Mouse (Mus musculus): ENCODE measurements around the gene Krtcap3.
"Not testable (repeated sequence)": the region's sequence is repeated elsewhere in the genome, so short reads cannot be mapped to it uniquely, and the experiment has no call there.

Gene Krtcap3

DNA sequence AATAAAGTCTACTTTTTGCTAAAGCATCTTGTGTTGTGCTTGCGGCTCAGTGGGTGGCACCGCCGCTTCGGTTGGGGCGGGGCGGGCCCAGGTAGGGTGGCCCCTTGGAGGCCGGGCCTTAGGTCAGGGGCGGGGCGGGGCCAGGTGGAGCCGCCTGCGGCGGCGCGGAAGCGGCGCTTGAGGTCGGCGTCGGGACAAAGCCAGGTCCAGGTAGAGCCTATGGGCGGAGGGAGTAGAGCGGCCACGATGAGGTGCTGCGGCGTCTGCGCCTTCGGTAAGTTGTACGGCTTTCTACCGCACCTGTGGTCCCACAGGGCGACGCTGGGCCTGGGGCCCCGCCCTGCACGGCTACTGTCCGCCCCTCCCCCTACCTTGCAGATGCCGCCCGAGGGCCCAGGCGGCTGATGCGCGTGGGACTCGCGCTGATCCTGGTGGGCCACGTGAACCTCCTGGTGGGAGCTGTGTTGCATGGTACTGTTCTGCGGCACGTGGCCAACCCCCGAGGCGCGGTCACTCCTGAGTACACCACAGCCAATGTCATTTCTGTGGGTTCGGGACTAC, at the start of gene Krtcap3:
Gene Krtcap3, plus strand, starts transcription at position 151 of the 561 bp plus-strand sequence.
- DNase-seq, result peak; percentile 43 to 46

DNA sequence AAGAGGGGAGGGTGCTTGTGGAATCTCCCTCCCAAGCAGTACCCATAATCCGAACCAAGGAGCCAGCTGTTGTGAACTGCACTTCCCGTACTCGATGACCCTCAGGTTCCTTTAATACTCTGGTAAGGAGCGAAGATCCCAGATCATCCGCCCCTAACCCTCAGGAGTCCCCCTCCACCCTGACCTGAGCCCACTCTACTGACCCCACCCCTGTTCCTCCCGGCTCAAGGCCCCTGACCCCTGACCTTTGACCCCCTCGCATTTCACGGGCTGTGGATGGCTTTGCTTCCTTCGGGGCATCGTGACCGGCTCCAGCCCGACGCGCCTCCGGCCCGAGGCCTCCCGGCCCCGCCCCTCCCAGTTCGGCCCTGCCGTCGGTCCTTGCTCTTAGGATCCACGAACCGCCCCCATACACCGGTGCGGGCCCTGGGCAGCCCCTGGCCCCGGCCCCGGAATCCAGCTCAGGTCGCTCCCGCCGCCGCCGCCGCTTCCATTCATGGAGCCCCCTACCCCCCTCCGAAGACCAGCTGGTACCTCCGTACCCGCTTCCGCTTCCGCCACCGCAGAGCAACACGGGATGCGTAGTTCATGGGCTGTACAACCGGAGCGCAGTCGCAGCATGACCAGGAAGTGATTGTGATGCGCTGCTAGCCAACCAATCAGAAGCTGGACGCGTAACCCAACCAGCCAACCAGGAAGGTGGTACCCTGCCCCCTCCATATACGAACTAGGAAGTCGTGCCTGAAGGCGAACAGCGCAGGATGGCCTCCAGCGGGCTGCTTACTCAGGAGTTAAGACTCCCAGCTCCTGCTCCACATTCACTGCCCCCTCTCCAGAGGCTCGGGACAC, 49.5 kb upstream of the Krtcap3 start, which contains the start of gene Zfp513:
Gene Zfp513, minus strand, starts transcription at position 562 of the 849 bp plus-strand sequence.
- peak; percentile 95 to 97 for DNase-seq

DNA sequence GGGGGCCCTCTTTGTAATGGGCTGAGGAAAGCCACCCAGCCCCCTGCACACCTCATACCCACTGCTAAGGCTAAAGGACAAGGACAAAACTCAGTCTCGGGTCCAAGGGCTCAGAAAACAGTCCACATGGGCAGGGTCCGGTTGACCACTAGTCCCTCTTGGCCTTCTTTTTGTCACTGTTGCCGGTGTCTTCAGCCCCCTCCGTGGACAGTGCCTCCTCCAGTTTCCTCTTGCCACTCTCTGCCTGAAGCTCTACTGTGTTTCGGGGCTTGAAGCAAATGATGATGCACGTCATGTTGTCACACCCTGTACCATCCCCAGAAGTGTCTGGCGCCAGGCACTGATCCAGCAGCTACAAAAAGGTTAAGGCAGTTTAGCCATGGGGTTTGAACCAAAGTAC, 48.6 kb upstream of the Krtcap3 start:
- DNase-seq, result no peak

DNA sequence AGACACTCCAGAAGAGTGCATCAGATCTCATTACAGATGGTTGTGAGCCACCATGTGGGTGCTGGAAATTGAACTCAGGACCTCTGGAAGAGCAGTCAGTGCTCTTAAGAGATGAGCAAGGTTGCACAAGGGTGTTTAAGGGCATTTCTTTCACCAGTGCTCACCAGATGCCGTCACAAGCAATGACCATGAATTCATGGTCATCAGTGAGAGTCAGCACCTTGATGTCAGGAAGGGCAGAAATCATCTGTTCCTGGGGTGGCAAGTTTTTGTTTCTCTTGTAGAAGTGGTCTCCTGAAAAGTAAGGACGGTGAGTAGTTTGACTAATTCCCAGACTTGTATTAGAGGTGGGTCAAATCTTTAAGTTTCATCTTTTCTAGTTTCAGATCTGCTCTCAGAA, 47.6 kb upstream of the Krtcap3 start:
- no peak for DNase-seq

DNA sequence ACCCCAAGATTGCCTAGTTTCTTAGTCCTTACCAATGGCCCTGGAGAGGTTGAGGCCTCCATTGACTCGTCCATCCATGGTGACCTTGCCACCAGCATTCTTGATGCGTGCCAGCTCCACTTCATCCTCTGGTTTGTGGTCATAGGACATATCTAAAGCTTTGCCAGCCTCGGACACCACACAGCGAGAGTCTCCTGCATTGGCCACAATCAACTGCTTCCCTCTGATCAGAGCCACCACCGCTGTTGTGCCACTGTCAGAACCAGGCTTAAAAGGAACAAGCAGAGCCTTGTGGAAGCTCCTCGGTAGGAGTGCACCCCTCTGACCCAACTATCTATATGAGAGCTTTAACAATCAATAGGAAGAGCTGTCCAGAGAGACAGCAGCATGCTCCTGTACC, 47.1 kb upstream of the Krtcap3 start:
- DNase-seq, result no peak

DNA sequence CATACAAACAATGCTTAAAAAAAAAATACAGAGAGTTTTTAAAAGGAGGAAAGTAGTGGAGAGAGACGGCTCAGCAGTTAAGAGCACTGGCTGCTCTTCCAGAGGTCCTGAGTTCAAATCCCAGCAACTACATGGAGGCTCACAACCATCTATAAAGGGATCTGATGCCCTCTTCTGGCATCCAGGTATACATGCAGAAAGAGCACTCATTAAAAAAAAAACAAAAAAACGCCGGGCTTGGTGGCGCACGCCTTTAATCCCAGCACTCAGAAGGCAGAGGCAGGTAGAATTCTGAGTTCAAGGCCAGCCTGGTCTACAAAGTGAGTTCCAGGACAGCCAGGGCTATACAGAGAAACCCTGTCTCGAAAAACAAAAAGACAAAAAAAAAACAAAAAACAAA, 34.9 kb upstream of the Krtcap3 start:
- DNase-seq, result not testable (repeated sequence)

DNA sequence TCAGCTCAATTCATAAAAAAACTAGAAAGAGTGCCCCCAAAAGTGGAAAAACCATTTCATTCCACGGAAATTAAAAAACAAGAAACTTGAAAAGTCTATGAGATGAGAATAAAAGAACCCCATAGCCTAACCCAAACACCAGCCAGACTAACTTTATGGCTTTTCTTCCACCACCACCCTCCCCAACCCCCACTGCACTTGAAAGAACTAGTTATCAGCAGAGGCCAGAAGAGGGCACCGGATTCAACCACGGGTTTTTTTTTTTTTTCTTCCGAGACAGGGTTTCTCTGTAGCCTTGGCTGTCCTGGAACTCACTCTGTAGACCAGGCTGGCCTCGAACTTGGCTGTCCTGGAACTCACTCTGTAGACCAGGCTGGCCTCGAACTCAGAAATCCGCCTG, 33.2 kb upstream of the Krtcap3 start:
- no peak for DNase-seq

DNA sequence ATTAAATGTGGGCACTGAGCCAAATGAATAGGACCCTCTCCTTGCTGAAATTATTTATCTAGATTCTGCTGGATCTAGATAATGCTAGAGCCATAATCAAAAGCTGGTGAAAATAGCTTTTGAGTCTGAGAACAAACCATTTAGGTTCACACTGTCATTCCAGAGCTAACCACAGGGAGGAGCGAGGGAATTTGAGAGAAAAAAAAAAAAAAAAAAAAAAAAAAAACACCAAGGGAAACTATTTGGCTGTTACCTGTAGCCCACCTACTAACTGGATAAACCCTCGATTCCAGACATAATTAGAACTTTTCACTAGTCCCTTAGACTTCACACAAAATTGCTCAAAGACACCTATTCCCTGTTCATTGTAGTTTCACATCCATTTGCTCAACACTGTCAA, 32.4 kb upstream of the Krtcap3 start:
- peak; percentile 49 to 60 for DNase-seq

DNA sequence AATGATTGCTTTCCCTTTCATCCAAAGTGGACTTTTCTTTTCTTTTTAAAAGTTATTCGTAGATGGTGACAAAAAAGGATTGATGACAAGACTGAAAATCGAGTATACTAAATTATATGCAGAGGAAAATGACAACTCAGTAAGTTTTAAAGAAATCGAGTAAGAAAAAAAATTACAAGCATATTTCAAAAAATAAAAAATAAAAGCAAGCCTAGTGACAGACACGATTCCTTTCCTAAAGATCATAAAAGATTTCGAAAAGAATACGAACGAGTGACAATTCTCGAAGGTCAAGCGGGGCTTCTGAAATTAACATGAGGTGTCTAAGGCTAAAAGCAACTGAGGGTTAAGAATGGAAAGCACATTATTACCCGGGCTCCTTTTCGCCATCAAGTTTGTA, 32.0 kb upstream of the Krtcap3 start:
- no peak for DNase-seq

DNA sequence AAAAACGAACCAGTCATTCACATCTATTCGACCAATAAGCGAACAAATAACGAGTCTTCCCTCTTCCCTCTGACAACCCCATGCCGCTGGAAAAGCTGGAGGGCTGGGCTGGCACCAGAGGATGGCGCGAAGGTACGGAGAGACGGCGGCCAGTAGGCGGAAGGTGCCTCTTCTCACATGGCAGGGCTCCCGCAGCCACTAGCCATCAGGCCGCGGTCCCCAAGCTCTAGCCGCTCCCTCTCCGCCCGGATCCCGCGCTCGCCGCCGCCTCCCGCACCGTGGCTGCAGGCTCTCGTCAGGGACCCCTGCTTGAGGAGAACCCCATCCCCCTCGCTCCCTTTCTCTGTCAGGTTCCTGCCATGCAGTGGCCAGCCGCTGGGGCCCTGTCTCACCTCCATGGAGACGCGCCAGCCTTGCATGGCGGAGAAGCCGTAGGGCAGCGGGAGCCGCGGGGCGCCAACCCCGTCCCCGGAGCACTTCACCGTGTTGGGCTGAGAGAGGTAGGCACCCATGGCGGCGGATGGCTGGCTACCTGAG, 31.5 kb upstream of the Krtcap3 start:
- DNase-seq, result peak; percentile 77 to 81

DNA sequence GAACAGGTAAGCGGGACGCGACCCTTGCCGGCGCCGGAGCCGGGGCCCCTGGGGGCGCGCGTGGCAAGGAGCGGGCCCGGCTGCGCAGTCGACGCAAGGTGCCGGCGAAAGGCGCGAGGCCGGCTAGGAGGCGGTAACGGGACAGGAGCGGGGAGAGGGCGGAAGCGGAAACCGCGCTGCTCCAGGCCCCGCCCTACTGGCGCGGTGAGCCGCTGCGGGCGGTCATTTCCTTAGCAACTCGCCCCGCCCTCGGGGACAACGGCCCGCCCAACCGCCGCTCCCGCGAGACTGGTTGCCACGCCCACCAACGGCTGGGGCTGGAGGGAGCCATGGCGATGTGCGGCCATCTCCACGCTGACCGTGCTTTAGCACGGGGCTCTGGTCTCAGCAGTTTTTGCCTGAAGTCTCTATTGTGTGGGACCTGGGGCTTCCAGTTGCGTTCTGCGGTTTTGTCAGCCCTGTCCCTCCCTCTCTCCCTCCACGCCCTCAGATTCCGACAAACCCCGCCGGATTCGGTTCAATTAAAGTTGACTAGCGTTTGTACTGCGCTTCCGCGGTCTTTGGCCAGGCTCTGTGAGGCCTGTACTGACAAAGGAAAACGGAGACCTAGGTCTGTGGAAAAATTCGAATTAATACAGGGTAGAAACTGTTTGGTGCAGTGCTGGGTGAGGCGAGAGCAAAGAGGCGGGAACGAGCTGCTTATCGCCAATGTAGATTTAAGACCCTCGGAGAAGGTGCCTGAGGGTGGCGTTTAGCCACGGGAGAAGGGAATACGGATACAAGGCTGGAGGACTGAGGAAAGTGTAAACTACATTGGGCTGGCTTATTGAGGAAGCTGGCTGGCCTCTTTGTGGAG, 30.8 kb upstream of the Krtcap3 start, which contains the start of gene Ppm1g:
Gene Ppm1g, minus strand, starts transcription at position 240 of the 856 bp plus-strand sequence.
- peak; percentile 99 to 100 for DNase-seq

DNA sequence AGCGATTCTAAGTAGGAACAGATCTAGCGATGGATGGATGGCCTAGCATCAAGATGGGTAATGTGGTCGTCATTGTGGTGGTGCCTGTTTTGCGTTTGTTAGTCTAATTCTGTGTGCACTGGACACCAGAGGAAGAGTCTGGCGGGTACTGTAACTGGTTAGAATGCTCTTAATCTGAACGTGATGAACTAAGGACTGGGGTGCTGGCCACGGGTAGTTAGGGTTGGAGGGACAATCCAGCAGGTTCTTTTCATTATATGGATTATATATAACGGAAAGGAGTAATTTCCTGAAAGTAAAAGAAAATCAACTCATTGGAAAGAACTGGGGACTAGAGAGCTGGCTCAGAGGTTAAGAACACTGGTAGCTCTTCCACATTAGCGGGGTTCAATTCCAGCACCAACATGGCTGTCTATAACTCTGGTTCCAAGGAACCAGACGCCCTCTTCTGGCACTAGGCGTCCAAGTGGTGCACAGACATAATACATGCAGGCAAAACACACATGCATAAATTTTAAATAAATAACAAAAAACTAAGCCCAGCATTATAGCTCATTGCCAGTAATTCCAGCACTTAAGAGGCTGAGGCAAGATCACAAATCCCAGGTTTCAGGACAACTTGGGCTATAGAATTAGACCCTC, 30.1 kb upstream of the Krtcap3 start:
- peak; percentile 60 to 67 for DNase-seq

DNA sequence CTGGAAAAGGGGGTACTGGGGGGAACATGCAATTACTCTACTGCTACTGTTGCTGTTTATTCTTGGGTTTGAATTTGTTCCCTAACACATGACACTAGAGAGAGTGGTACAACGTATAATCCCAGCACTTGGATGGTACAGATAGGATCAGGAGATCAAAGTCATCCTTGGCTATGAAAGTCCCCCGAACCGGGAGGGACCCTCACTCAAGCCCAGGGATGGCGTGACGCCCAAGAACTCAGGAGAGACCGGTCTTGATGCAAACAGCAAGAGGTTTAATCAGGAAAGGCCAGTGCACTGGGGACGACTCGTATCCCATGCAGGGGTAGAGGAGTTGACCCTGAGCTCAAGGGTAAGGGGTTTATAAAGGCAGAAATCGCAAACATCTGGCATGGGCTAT, 28.8 kb upstream of the Krtcap3 start:
- DNase-seq, result peak; percentile 13 to 29

DNA sequence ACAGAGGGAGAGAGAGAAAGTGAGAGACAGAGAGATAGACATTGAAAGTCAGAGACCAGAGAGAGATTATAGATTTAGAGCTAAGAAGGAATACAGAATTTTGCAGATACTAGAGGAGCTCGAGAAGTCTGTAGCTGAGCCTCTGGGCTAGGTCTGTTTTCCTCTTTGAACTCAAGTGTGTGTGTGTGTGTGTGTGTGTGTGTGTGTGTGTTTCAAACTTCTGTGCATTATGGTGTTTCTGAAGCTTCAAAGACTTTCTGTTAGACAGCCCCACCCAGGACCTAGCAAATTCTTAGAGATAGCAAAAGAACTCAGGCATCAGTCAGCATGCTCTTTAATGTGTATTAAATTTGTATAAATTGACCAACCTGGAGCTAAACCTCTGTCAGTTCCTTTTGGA, 24.9 kb upstream of the Krtcap3 start:
- DNase-seq, result no peak

DNA sequence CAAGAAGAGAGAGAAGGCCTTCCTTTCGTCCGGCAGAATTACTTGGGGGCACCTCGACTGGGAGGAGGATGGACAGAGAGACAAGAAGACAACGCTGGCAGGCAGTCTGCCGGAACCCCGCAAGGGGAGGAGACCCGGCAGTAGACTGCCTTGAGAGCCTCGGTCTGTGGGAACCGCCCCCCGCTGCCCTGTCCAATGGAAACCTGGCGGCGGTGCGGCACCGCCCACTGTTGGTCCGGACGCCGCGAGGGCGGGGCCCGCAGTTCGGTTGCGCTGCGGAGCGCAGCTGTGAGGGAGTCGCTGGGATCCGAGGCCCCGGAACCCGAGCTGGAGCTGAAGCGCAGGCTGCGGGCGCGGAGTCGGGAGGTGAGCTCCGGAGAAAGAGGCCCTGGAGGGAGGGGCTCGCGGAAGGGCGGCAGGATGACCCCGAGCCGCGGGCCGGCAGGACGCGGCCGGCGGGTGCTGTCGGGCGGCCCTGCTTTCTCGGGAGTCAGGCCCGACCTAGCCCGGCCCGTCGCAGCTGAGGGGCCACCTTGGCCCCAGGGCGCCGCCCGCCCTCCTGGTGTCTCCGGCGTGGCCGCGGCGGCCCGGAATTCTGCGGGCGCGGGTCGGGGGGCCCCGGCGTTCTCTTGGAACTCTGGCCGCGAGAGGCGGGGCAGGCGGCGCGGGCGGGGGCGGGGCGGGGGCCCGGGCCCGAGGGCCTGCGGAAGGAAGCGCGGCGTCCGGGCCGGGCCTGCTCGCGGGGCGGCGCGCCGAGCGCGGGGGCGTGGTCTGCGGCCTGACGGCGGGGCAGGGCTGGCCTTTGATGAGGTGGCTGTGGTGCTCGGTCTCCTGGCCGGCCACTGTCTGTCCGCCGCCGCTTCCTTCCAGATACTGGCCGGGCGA, 10.6 kb upstream of the Krtcap3 start, which contains the start of the genes Nrbp1 and Gm9970:
Gene Nrbp1, plus strand, starts transcription at position 228 of the 885 bp plus-strand sequence.
Gene Gm9970, minus strand, starts transcription at position 596 of the 885 bp plus-strand sequence.
- peak; percentile 99 for DNase-seq

DNA sequence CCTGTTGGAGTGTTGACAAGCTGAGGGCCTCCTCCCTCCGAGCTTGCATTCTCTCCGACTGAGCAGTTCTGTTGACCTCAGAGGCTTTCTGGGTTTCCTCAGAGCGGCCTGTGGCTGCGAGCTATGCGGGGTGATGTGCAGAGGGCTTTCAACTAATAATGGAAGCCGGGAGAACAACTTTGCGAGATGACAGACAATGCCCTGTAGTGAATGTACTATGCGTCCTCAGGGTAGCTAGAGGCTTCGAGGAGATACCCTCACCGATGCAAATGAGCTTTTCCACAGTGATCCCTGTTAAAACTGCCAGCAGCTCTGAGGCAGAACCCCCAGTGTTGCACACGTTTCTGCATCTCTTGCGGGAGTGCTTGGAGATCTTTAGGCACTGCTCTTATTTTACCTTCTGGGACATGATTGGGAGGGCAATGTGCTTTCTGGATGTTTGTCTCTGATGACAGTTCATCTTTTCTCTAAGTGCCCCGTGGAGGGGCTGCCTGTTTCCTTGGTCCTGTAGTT, 9.9 kb upstream of the Krtcap3 start:
- no peak for DNase-seq

DNA sequence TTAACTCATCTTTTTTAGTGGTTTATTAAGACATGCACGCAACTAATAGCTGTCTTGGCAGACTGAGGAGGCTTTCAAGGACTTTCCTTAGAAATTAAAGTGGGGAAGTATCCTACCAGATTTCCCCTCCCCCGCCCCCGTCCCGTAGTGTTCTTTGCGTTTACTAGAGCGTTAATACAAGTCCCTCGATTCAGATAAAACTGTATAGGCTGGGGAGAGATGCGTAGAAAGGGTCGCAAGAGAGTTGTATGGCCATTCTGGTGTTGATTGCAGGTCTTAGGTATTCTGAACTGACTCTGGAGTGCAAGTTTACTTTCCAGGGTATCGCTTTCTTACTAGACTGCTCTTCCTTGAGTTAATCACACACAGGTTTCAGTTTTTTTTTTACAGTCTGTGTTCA, 9.3 kb upstream of the Krtcap3 start:
- DNase-seq, result no peak

DNA sequence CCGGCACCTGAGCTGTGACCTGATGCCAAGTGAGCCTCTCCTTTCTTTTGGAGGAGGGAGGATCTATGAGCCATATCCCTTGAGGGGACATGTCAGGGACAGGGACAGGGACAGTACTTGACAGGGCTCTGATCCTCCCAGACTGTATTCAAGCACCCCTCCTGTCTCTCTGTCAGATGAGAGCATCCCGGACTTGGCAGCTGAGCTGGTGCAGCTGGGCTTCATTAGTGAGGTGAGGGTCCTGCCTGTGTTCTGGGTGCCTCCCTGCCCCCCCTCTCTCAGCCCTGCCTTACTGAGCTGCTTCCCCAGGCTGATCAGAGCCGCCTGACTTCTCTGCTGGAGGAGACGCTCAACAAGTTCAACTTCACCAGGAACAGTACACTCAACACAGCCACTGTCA, 775 bp upstream of the Krtcap3 start:
- DNase-seq, result no peak

DNA sequence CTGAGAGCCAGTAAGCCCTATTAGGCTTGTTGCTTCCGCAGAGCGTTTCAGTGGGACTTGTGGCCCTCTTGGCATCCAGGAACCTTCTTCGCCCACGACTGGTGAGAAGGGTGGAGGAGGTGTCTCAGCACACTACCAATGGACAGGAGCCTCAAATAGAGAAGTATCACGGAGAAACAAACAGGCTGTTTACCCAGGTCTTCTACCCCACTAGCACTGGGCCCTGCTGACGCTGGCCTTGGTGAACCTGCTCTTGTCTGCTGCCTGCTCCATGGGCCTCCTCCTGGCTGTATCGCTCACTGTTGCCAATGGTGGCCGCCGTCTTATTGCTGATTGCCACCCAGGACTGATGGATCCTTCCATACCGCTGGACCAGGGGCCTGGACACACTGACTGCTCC, 660 bp downstream of the Krtcap3 start:
- no peak for DNase-seq

DNA sequence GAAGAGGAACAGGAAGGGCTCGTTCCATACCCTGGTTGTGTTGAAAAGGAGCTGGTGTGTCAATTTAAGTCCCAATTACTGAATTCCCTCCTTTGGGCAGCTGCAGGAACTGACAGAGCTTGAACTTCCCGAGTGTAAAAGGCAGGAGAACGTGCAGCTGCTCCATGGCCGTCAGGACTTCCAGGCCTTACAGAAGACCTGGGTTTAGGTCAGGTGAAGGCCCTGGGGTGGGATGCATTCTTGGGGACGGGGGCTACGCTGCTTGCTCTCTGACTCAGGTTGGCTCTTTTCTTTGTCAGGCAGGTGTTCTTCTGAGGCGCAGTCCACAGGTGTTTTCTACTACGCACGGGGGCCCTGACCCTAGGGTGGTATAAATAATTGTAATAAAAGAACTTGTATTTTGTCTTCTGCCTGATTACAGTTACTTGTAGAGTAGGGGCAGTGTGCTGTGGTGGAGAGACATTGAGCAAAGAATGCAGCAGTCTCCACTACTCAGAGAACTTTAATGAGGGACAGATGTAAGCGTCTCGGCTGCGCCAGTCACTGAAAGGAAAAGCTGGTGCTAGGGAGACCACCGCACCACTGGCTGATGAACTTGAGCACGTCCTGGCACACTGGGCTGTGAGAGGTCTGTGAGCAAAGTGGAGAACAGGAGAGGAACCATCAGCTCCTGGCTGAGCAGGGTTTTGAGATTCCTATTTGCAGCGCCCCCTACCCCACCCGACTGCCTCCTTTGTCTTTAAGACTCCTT, 1.5 kb downstream of the Krtcap3 start:
- DNase-seq, result no peak
